Mouse (Mus musculus) embryonic facial prominence, embryonic 14.5 days (tissue): ENCODE measurements around the gene Ankrd34b. TPM values are rescaled to one million over a fixed set of nuclear protein-coding genes. Genes with fewer than 3 reads are reported as not detected.

ENCODE experiments used
- ATAC-seq: fragments of 200-750 bp; cut with Nextera tagmentation; 2 replicates; pipeline ENCODE4 v1.8.0; 2017; ENCODE audit warnings: low read depth, moderate number of reproducible peaks, moderate TSS enrichment
- DNase-seq: peaks from one replicate; pipeline ENCODE4 v3.0.0-alpha.2; 2015; ENCODE audit warnings: low spot score
- H3K27ac ChIP-seq: fragments of 300-500 bp; sonication (generic); replicated peaks from 2 replicates; pipeline ENCODE4 v1.5.1; 2014; ENCODE audit warnings: low read depth, mild to moderate bottlenecking, low read length, moderate library complexity
- H3K27me3 ChIP-seq: fragments of 300-500 bp; sonication (generic); replicated peaks from 2 replicates; pipeline ENCODE4 v1.6.1; 2014; ENCODE audit warnings: low read length; ENCODE audit not compliant: control insufficient read depth, insufficient read depth
- H3K36me3 ChIP-seq: fragments of 300-500 bp; sonication (generic); 2 replicates; pipeline ENCODE4 v1.6.1; 2014; ENCODE audit warnings: low read length, mixed read lengths; ENCODE audit not compliant: control insufficient read depth, insufficient read depth
- H3K4me1 ChIP-seq: fragments of 300-500 bp; sonication (generic); 2 replicates; pipeline ENCODE4 v1.6.1; 2014; ENCODE audit warnings: antibody characterized with exemption, low read length; ENCODE audit not compliant: control insufficient read depth, insufficient read depth
- H3K4me2 ChIP-seq: fragments of 300-500 bp; sonication (generic); 2 replicates; pipeline ENCODE4 v1.6.1; 2014; ENCODE audit warnings: low read depth, mild to moderate bottlenecking, low read length, moderate library complexity, mixed read lengths
- H3K4me3 ChIP-seq: fragments of 300-500 bp; sonication (generic); 2 replicates; pipeline ENCODE4 v1.5.1; 2014; ENCODE audit warnings: low read depth, mild to moderate bottlenecking, low read length
- H3K9ac ChIP-seq: fragments of 300-500 bp; sonication (generic); 2 replicates; pipeline ENCODE4 v1.6.1; 2014; ENCODE audit warnings: low read depth, mild to moderate bottlenecking, low read length, moderate library complexity, mixed read lengths
- H3K9me3 ChIP-seq: fragments of 300-500 bp; sonication (generic); 2 replicates; pipeline ENCODE4 v1.6.1; 2016; ENCODE audit warnings: low read length; ENCODE audit not compliant: control insufficient read depth
- WGBS: fragments of 180-500 bp; shearing (Covaris S2); extraction: QIAGEN DNeasy Blood & Tissue Kit; methylation state at CpG from one replicate; pipeline ENCODE4 v1.1.7; 2014; 5-methylcytosine and 5-hydroxymethylcytosine counted together
- polyA plus RNA-seq: library from polyadenylated mRNA; unstranded; fragments of >200 nt; fragmentation: Nextera tagmentation; extraction: Ambion mirVana; gene quantifications from 2 replicates; pipeline ENCODE4 v1.2.1, GENCODE M21; 2014

Ankrd34b gene
- polyA plus RNA-seq, 1 experiment from 2014 or later, result 0.14 TPM

DNA sequence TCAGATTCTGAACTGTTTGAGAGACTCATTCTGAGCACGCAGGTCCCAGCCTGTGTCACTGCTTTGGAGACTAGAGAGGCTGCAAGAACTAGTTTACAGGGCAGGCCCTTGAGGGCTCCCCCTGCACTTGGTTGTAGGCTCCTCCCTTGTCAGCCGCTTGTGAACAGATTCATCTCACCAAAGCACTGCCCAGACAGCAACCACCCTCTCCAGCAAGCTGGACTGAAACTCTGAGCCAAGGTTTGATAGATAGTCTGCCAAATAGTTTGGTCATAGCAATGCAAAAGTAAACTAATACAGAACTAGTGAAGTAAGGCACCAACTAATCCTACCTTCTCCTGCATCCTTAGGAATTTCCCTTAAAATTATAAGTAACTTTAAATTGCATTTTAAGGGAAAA is 44.5 kb downstream of the Ankrd34b start:
- Histone ChIP-seq H3K9ac (no peak overlapping the region), H3K27ac (no peak overlapping the region), H3K4me3 (no peak overlapping the region), H3K9me3 (no peaks in the 10 kb centered on the region), H3K4me2 (no peak overlapping the region), H3K4me1 (no peaks in the 10 kb centered on the region), H3K27me3 (no peaks in the 10 kb centered on the region), H3K36me3 (peaks cover 5% of the 10 kb centered on the region; the same call in 1 of the 2 replicates)
- 63% methylated on average over 2 of the region's 2 CpGs for WGBS
- DNase-seq, result no peak
- ATAC-seq, result no peak

DNA sequence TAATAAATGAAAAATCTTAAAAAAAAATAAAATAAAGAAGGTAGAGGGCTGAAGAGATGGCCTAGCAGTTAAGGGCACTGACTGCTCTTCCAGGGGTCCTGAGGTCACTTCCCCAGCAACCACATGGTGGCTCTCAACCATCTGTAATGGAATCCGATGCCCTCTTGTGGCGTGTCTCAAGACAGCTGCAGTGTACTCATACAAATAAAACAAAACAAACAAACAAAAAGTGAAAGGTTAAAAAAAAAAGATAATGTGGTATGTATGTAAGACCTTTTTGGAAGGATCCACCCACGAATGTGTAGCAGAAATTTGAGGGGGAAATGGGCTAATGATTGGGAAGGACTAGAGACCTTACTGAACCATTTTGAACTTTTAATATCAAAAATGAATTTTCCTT is 57.7 kb downstream of the Ankrd34b start:
- WGBS, result 8% methylated on average over 3 of the region's 3 CpGs
- 0 out of 2 replicates have a peak overlapping the region, but pooled peaks have one; percentile 36 for H3K27ac ChIP-seq
- H3K4me1 ChIP-seq, result no peaks in the 10 kb centered on the region
- H3K9me3 ChIP-seq, result no peaks in the 10 kb centered on the region
- peak overlapping the region; percentile 43 for H3K4me3 ChIP-seq
- H3K36me3 ChIP-seq, result peaks cover 15% of the 10 kb centered on the region; the same call in 1 of the 2 replicates
- H3K9ac ChIP-seq, result peak overlapping the region; percentile 54
- H3K4me2 ChIP-seq, result peak overlapping the region; percentile 77
- ATAC-seq, result peak; percentile 61
- H3K27me3 ChIP-seq, result no peaks in the 10 kb centered on the region
- DNase-seq, result peak; percentile 68

DNA sequence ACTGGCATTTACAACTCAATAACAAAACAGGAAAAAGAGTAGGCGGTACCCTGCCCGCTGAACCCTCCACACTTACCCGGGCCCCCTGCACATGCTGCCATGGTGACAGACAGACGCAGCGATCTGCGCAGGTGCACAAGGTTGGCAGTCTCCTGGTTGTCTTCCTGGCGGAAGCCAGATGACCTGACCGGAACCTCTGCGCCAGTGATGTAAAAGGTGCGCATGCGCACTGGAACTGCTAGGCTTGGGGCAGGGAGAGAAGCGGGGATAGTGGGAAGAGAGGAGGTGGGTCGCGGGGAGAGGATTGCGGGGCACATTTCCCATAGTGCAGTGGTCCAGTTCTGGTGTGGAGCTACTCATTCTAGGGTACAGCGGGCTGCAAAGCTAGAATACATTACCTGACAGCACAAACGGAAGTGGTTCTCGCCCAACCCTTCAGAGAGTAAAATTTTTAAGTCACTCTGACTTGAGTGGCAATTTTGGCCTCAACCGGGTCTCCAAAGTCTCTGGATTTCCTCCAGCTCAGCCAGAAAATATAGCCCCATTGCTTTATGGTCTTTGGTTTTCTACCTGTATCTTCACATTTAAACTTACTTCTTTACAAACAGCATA is 58.3 kb downstream of the Ankrd34b start, which contains the start of gene Fam151b:
Gene Fam151b, minus strand, starts transcription at position 164 of the 612 bp plus-strand sequence.
- DNase-seq (peak; percentile 98), ATAC-seq (peak; percentile 100)
- Histone ChIP-seq H3K9ac (peak within 1 kb of the TSS; percentile 54), H3K27me3 (no peaks in the 10 kb centered on the region), H3K4me1 (no peaks in the 10 kb centered on the region), H3K36me3 (peaks cover 16% of the 10 kb centered on the region; the same call in 1 of the 2 replicates), H3K27ac (peak within 1 kb of the TSS; percentile 71), H3K4me3 (peak within 1 kb of the TSS; percentile 43), H3K9me3 (no peaks in the 10 kb centered on the region), H3K4me2 (peak within 1 kb of the TSS; percentile 77)
- WGBS, result 5% methylated on average over 19 of the region's 19 CpGs

DNA sequence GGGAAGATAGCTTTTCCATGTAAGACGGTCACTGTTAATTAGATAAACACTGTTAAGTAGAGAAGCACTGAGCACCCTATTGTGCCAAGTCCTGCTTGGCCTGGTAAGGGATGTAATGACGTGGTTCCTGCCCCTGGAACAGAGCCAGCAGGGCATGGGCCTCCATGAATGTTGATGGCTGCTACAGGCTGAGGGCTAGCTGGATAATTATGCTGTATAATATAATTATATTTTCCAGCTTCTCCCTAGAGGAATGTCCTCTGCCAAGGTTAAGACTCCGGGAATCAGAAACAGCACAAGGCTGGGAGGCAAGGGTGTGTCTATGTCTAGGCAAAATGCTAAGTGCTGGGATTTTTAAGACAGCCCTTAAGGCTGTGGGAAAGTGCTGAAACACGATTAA is 65.1 kb downstream of the Ankrd34b start:
- Histone ChIP-seq H3K9me3 (no peaks in the 10 kb centered on the region), H3K27ac (no peak overlapping the region), H3K9ac (no peak overlapping the region), H3K4me1 (no peaks in the 10 kb centered on the region), H3K4me3 (no peak overlapping the region), H3K4me2 (no peak overlapping the region), H3K27me3 (no peaks in the 10 kb centered on the region), H3K36me3 (peaks cover 43% of the 10 kb centered on the region)
- ATAC-seq (no peak; the same call in 1 of the 2 replicates), DNase-seq (peak; percentile 28)
- 59% methylated on average over 4 of the region's 4 CpGs for WGBS

Other genes with a start within 250 kb of the Ankrd34b start
- gene Gm20379, start 119.9 kb upstream of the Ankrd34b start, polyA plus RNA-seq, result 0.56 and 0.61 TPM in 2 replicates
- gene Dhfr, start 71.2 kb upstream of the Ankrd34b start, polyA plus RNA-seq, result 12.1 and 13.3 TPM in 2 replicates
- gene Msh3, start 70.9 kb upstream of the Ankrd34b start, polyA plus RNA-seq, result 21.9 and 30.0 TPM in 2 replicates
- gene Fam151b, start 58.1 kb downstream of the Ankrd34b start, polyA plus RNA-seq, result 0.24 TPM in 1 of 2 replicates, not detected in the other
- 14.1 and 15.3 TPM in 2 replicates for gene Zfyve16, start 105.0 kb downstream of the Ankrd34b start, polyA plus RNA-seq
- not detected in 2 replicates for gene Spz1, start 150.3 kb downstream of the Ankrd34b start, polyA plus RNA-seq
- gene Serinc5, start 185.2 kb downstream of the Ankrd34b start, polyA plus RNA-seq, result 19.8 and 20.0 TPM in 2 replicates